Mouse (Mus musculus) brain, embryonic 14.5 days (tissue): ENCODE data around the gene Ndc80.

ENCODE experiments used
- CTCF ChIP-seq: fragments of 200-500 bp; IDR thresholded peaks from 2 replicates; pipeline ENCODE4 v1.5.1; 2012; ENCODE audit warnings: inconsistent platforms, mild to moderate bottlenecking, moderate library complexity, borderline replicate concordance; ENCODE audit not compliant: insufficient read depth, insufficient read length; ENCODE audit errors: extremely low read depth
- POLR2A ChIP-seq: fragments of 200-500 bp; IDR thresholded peaks from 2 replicates; pipeline ENCODE4 v1.6.1; 2012; ENCODE audit warnings: mild to moderate bottlenecking, inconsistent platforms, borderline replicate concordance; ENCODE audit not compliant: poor library complexity, insufficient read depth, insufficient read length, severe bottlenecking; ENCODE audit errors: extremely low read depth

DNA sequence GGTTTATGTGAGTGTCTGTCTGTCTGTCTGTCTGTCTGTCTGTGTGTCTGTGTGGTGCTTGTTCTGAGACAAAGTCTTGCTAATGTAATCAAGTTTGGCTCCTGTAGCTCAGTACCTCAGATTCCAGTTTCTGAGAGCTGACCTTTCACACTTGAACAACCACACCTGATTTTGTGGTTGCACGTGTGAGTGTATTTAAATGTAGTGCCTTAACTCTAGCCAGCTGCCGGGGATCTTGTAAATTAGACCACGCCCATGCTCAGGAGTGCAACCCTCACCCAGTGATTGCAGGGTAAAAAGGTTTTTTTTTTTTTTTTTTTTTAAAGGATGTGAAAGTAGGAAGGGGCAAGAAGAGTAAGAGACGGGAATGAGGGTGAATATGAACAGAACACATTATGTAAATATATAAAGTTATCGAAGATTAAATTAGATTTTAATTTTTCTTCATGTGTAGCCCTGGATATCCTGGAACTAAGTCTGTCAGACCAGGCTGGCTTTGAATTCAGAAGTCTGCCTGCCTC is 47.2 kb downstream of the Ndc80 start:
- TF ChIP-seq CTCF (no peak), POLR2A (no peak)
